Mouse (Mus musculus): ENCODE measurements at regions not wholly inside any gene's neighbourhood (a gene's known extent, or its start where the extent isn't known, plus 50 kb on each side); places are given as distances from the start of the nearest gene placed in this dataset.

GRCm38 (mm10) chr13:111927489-111927888, 118.7 kb upstream of the Map3k1 start:
- TF ChIP-seq GATA1 (IDR thresholded peaks at IDR 0.05; ENCODE audit: borderline replicate concordance, low read length) (no peak), CTCF (IDR thresholded peaks at IDR 0.05; ENCODE audit: low read depth, low read length) (no peak), POLR2AphosphoS5 (IDR thresholded peaks at IDR 0.05; ENCODE audit: insufficient replicate concordance, low read depth, low read length) (no peak), TAL1 (conservative IDR thresholded peaks at IDR 0.05; ENCODE audit: low read depth, low read length) (no peak)

All from G1E (cell line).